Mouse (Mus musculus) olfactory bulb, adult 2 months (tissue): ENCODE data around the gene Hes3.

Experiments
- CTCF ChIP-seq: fragments of 200-500 bp; IDR thresholded peaks from 2 replicates; pipeline ENCODE4 v1.5.1; 2012; ENCODE audit warnings: low read depth, mild to moderate bottlenecking, low read length, moderate library complexity; ENCODE audit not compliant: insufficient read depth
- POLR2A ChIP-seq: fragments of 200-500 bp; IDR thresholded peaks from 2 replicates; pipeline ENCODE4 v1.6.1; 2012; ENCODE audit warnings: mild to moderate bottlenecking, low read depth, low read length, moderate library complexity; ENCODE audit not compliant: insufficient read depth

DNA sequence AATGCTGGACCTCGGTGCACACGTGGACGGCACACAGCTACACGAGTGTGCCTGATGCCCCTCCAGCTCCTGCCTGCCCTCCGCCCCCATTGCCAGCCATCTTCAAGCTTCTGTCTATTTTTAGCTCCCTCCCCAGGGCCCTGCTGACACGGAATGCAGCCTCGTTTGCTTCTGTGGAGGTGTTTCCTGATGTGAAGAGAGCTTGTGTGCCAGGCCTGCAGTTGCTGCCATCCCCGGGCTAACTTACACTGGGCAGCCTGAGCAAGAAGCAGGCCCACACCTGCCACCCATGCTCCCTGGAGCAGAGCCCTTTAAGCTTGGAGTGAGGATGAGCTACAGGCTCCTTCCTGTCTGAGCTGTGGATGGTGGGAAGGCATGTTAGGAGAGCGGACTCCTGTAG is 29.3 kb downstream of the Hes3 start:
- TF ChIP-seq CTCF (no peak), POLR2A (no peak)
